Mouse (Mus musculus) midbrain, embryonic 13.5 days (tissue): Measurements from ENCODE around the gene Efcab11. TPM values are rescaled to one million over a fixed set of nuclear protein-coding genes. Genes with fewer than 3 reads are reported as not detected.

Experiments
- ATAC-seq: fragments of 200-750 bp; cut with Nextera tagmentation; 2 replicates; pipeline ENCODE4 v1.8.0; 2017; ENCODE audit warnings: mild to moderate bottlenecking, moderate TSS enrichment, moderate library complexity
- H3K27ac ChIP-seq: fragments of 300-500 bp; sonication (generic); 2 replicates; pipeline ENCODE4 v1.5.1; 2015; ENCODE audit warnings: inconsistent platforms, mild to moderate bottlenecking, moderate library complexity
- H3K27me3 ChIP-seq: fragments of 300-500 bp; sonication (generic); 2 replicates; pipeline ENCODE4 v1.6.1; 2015; ENCODE audit warnings: mild to moderate bottlenecking, inconsistent platforms
- H3K36me3 ChIP-seq: fragments of 300-500 bp; sonication (generic); 2 replicates; pipeline ENCODE4 v1.6.1; 2015; ENCODE audit warnings: mild to moderate bottlenecking, inconsistent platforms
- H3K4me1 ChIP-seq: fragments of 300-500 bp; sonication (generic); replicated peaks from 2 replicates; pipeline ENCODE4 v1.6.1; 2015; ENCODE audit warnings: inconsistent platforms
- H3K4me2 ChIP-seq: fragments of 300-500 bp; sonication (generic); replicated peaks from 2 replicates; pipeline ENCODE4 v1.6.1; 2015; ENCODE audit warnings: moderate library complexity, mild to moderate bottlenecking, inconsistent platforms
- H3K4me3 ChIP-seq: fragments of 300-500 bp; sonication (generic); replicated peaks from 2 replicates; pipeline ENCODE4 v1.5.1; 2015; ENCODE audit warnings: mild to moderate bottlenecking, inconsistent platforms
- H3K9ac ChIP-seq: fragments of 300-500 bp; sonication (generic); replicated peaks from 2 replicates; pipeline ENCODE4 v1.6.1; 2015; ENCODE audit warnings: mild to moderate bottlenecking, inconsistent platforms
- H3K9me3 ChIP-seq: fragments of 300-500 bp; sonication (generic); 2 replicates; pipeline ENCODE4 v1.6.1; 2016; ENCODE audit warnings: mild to moderate bottlenecking, inconsistent platforms
- WGBS: fragments of 180-500 bp; shearing (Covaris S2); methylation state at CpG from one replicate; pipeline ENCODE4 v1.1.7; 2015; 5-methylcytosine and 5-hydroxymethylcytosine counted together
- polyA plus RNA-seq: library from polyadenylated mRNA; unstranded; fragments of >200 nt; fragmentation: Nextera tagmentation; extraction: Ambion mirVana; gene quantifications from 2 replicates; pipeline ENCODE4 v1.2.1, GENCODE M21; 2015

The Efcab11 gene
- polyA plus RNA-seq, 1 experiment from 2014 or later = 10.3 TPM

DNA sequence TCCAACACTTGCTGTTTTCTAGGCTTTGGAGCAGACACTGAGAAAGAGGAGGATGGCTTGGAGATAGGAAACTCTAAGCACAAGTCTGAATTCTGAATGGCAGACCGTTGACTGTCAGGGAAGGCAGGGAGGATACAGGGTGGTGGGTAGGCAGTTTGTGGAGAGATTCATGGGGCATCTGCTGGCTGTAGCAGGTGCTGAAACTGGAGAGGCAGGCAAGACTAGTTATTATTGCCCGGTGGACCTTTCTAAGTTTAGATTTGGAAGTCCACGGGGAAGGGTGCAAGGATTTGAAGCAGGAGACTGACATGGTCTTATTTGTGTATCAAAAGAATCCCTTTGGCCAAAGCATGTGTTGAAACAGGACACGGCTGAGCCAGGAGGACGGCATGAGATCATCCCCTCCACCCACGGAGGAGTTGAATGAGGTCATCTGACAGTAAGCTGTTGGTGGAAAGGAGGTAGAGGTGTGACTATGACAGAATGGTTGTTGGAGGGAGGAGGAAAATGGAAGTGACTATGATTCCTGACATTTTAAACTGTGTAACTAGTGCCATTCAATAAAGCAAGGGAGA lies 197.7 kb downstream of the Efcab11 start:
- 70% methylated on average over 6 of the region's 6 CpGs for WGBS
- Histone ChIP-seq H3K4me1 (no peaks in the 10 kb centered on the region; the same call in 1 of the 2 replicates), H3K4me2 (no peak overlapping the region)

DNA sequence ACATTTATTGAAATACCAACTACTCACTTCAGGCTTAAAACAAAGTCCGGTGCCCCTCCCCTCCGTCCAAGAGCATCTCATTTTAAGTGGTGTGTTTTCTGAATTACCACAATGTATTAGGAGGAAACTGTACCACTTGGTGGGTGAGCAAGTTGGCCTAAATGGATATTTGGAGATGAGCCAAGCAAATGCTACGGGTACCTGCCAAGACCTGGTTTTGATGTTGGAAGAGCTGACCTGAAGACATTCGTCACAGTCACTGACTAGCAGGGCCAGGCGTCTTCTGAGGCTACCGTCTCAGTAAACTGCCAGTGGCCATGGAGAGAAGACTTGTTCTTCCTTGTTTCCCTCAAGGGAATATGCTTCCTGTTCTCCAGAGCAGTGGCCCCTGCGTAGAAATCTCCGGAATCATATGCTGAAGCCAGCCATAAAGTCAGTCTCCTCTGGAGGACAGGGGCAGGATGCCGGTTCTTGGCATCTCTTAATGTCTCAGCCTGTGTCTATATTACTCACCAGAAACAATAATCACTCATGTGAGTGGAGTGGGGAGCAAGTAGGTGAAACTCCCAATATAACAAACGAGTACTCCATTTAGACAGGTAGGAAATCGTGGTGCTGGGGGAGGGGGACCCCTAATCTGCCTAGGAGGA lies 198.7 kb downstream of the Efcab11 start:
- ATAC-seq = no peak
- Histone ChIP-seq H3K4me2 (no peak overlapping the region), H3K36me3 (no peaks in the 10 kb centered on the region), H3K9ac (no peak overlapping the region), H3K4me1 (no peaks in the 10 kb centered on the region; the same call in 1 of the 2 replicates), H3K27ac (no peak overlapping the region), H3K4me3 (no peak overlapping the region), H3K9me3 (no peaks in the 10 kb centered on the region), H3K27me3 (no peaks in the 10 kb centered on the region)
- 87% methylated on average over 11 of the region's 11 CpGs for WGBS

More for the DNA sequence above, 197.7 kb downstream of the Efcab11 start:
- Histone ChIP-seq H3K4me3 (no peak overlapping the region), H3K27me3 (no peaks in the 10 kb centered on the region), H3K9me3 (no peaks in the 10 kb centered on the region), H3K9ac (no peak overlapping the region), H3K27ac (no peak overlapping the region), H3K36me3 (no peaks in the 10 kb centered on the region)
- ATAC-seq = no peak

- Histone ChIP-seq H3K4me2 (no peak overlapping the region), H3K4me1 (no peaks in the 10 kb centered on the region; the same call in 1 of the 2 replicates), H3K9ac (no peak overlapping the region), H3K9me3 (no peaks in the 10 kb centered on the region), H3K27me3 (no peaks in the 10 kb centered on the region), H3K27ac (no peak overlapping the region), H3K4me3 (no peak overlapping the region), H3K36me3 (no peaks in the 10 kb centered on the region)
- WGBS = 22% methylated on average over 4 of the region's 4 CpGs
- ATAC-seq = no peak
These were observed 202.6 kb downstream of the Efcab11 start for GRCm38 (mm10) chr12:99681681-99682080.

- 0 out of 2 replicates have a peak overlapping the region, but pooled peaks have one; percentile 12 for H3K27ac ChIP-seq
- no peaks in the 10 kb centered on the region for H3K9me3 ChIP-seq
- H3K36me3 ChIP-seq = no peaks in the 10 kb centered on the region
- peaks cover 19% of the 10 kb centered on the region for H3K4me1 ChIP-seq
- no peak overlapping the region for H3K4me2 ChIP-seq
- WGBS = 68% methylated on average over 4 of the region's 4 CpGs
- no peak for ATAC-seq
- no peak overlapping the region for H3K4me3 ChIP-seq
- H3K9ac ChIP-seq = no peak overlapping the region
- H3K27me3 ChIP-seq = no peaks in the 10 kb centered on the region
These were observed 212.4 kb downstream of the Efcab11 start for GRCm38 (mm10) chr12:99671866-99672191.

DNA sequence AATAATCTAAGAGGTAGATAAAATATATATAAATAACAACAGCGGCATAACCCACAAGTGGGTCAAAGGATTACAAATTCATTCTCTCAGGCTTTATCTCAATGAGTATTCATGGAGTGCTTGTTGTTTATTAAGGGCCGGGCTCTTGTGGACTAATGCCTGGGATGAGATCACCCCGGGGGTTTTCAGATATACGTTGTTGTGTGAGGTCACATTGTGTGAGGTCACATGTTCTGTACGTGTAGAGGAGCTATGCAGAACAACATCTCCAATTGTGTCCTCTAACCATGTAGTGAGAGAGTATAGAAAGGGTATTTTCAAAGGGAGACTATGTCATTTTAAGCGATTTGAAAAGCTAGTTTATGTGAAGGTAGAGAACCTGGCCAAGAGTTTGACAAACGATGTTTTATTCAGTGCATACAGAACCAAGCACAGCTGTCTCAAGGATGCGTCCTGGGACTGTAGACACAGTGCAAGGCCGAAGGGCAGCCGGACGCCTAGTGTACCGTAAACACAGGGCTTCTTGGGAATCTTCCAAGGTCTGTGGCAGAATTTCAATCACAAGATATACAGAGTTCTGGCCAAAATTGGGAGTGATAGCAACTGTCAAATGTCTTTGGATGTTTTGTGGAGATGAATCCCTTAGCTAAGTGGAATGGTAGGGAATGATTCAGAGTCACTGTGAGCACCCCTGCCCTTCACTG lies 212.9 kb downstream of the Efcab11 start:
- peaks cover 19% of the 10 kb centered on the region for H3K4me1 ChIP-seq
- H3K27ac ChIP-seq = 0 out of 2 replicates have a peak overlapping the region, but pooled peaks have one; percentile 12
- no peaks in the 10 kb centered on the region for H3K36me3 ChIP-seq
- H3K4me3 ChIP-seq = no peak overlapping the region
- no peak; the same call in 1 of the 2 replicates for ATAC-seq
- 66% methylated on average over 12 of the region's 12 CpGs for WGBS
- H3K9ac ChIP-seq = no peak overlapping the region
- no peak overlapping the region for H3K4me2 ChIP-seq
- H3K9me3 ChIP-seq = no peaks in the 10 kb centered on the region
- H3K27me3 ChIP-seq = no peaks in the 10 kb centered on the region

DNA sequence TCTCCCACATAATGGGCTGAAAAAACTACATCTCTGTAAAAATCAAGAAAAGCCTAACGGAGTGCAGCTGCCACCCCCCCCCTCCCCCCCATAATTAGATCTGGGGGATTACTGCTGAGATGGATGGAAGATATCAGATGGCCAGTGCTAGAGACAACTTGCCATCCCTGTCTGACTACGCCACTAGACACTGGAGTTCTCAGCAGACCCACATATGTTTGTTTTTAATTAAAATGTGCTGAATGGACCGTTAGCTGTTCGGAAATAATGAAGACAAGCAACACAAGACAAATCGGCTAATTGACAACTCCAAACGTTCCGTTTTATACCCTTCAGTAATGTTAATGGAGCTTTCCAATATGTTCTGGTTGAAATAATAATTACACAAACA lies 213.5 kb downstream of the Efcab11 start:
- H3K4me3 ChIP-seq = no peak overlapping the region
- peaks cover 19% of the 10 kb centered on the region for H3K4me1 ChIP-seq
- whole genome bisulfite sequencing = 56% methylated on average over 7 of the region's 7 CpGs
- no peaks in the 10 kb centered on the region for H3K27me3 ChIP-seq
- H3K27ac ChIP-seq = peak overlapping the region; percentile 44; the same call in 1 of the 2 replicates
- no peaks in the 10 kb centered on the region for H3K36me3 ChIP-seq
- ATAC-seq = peak; percentile 64
- no peaks in the 10 kb centered on the region for H3K9me3 ChIP-seq
- no peak overlapping the region for H3K9ac ChIP-seq
- H3K4me2 ChIP-seq = peak overlapping the region; percentile 25

DNA sequence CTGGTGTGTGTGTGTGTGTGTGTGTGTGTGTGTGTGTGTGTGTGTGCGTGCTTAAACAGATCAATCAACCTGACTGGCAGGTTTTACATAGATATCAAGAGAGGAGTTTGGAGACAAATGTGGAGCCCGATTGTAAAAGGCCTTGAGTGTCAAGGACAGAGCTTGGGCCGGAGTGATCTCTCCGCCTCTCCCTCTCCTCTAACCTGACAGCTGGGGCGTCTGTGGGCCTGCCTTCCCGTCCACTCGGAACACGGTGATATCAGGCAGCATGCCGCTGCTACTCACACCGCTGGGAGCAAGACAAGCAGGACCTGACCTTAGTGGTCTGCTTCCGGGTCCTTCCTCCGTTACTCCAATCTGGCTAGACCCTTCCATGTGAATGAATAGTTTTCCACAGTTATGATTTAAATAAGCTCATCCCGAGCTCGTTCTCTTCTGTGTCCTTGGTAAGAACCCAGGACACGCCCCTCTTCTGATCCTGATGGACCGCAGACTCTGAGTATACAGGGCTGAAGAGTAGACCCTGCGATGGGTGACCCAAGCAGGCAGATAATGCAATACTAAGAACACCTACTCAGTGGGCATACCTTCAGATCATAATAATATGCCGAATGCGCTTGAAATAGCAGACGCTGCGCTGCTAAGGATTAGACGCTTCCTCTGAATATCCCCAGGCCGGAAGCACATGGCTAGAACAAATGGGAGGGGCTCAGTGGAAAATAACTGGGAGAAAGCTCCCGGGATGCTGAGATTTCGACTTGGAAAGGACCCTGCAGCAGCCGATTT lies 214.1 kb downstream of the Efcab11 start:
- no peaks in the 10 kb centered on the region for H3K9me3 ChIP-seq
- peak; percentile 71 for ATAC-seq
- 66% methylated on average over 26 of the region's 26 CpGs for WGBS
- H3K27me3 ChIP-seq = no peaks in the 10 kb centered on the region
- H3K36me3 ChIP-seq = no peaks in the 10 kb centered on the region
- peak overlapping the region; percentile 44; the same call in 1 of the 2 replicates for H3K27ac ChIP-seq
- H3K9ac ChIP-seq = no peak overlapping the region
- no peak overlapping the region for H3K4me3 ChIP-seq
- peaks cover 19% of the 10 kb centered on the region for H3K4me1 ChIP-seq
- peak overlapping the region; percentile 25 for H3K4me2 ChIP-seq

- WGBS = 87% methylated on average over 19 of the region's 19 CpGs
- Histone ChIP-seq H3K4me1 (peaks cover 9% of the 10 kb centered on the region), H3K4me2 (no peak overlapping the region), H3K36me3 (no peaks in the 10 kb centered on the region), H3K9me3 (no peaks in the 10 kb centered on the region), H3K27ac (no peak overlapping the region), H3K27me3 (no peaks in the 10 kb centered on the region), H3K4me3 (no peak overlapping the region), H3K9ac (no peak overlapping the region)
- ATAC-seq = no peak
These were observed 229.0 kb downstream of the Efcab11 start for GRCm38 (mm10) chr12:99654991-99655880.

DNA sequence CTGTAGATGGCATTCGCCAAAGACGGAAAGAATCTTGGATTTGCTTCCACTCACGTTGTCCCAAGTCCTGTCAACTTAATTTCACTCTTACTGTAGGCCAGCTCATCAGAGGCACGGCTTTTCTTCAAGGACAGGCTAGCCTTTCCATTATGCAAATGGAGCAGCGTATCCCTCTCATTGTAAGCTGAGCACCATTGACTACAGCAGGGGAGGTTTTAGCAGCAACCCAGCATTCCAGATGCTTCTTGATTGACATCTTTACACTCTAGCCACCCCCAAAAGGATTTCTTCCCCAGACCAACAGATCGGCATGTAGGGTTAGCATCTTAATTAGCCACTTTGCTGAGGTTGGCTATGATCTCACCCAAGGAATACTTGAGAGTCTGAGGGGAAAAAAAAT lies 231.8 kb downstream of the Efcab11 start:
- no peaks in the 10 kb centered on the region for H3K27me3 ChIP-seq
- H3K36me3 ChIP-seq = no peaks in the 10 kb centered on the region
- no peak overlapping the region for H3K9ac ChIP-seq
- no peak overlapping the region for H3K4me2 ChIP-seq
- no peak overlapping the region for H3K4me3 ChIP-seq
- peaks cover 9% of the 10 kb centered on the region for H3K4me1 ChIP-seq
- peak; percentile 60; the same call in 1 of the 2 replicates for ATAC-seq
- 29% methylated on average over 6 of the region's 6 CpGs for WGBS
- no peak overlapping the region for H3K27ac ChIP-seq
- H3K9me3 ChIP-seq = no peaks in the 10 kb centered on the region

DNA sequence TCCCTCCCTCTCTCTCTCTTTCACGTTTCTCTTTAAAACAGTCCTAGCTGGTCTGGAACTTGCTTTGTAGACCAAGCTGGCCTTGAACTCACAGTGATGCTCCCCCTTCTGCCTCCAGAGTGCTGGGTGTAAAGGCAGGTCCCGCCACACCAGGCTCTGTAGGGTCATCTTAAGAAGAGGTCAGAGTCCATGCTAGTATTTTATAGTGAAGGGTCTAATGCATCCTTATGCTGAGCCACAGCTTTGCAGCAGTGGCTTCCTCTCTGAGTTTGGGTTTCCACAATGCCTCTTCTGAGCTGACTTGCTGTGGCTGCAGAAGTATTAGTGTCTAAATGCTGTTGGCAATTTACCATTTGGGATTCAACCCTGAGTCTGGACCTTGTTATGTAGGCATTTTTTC lies 234.5 kb downstream of the Efcab11 start:
- WGBS = 63% methylated on average over 2 of the region's 2 CpGs
- Histone ChIP-seq H3K4me1 (peaks cover 9% of the 10 kb centered on the region), H3K9me3 (peaks cover 5% of the 10 kb centered on the region), H3K9ac (no peak overlapping the region), H3K27ac (no peak overlapping the region), H3K36me3 (no peaks in the 10 kb centered on the region), H3K4me2 (no peak overlapping the region), H3K4me3 (no peak overlapping the region), H3K27me3 (no peaks in the 10 kb centered on the region)
- no peak for ATAC-seq

DNA sequence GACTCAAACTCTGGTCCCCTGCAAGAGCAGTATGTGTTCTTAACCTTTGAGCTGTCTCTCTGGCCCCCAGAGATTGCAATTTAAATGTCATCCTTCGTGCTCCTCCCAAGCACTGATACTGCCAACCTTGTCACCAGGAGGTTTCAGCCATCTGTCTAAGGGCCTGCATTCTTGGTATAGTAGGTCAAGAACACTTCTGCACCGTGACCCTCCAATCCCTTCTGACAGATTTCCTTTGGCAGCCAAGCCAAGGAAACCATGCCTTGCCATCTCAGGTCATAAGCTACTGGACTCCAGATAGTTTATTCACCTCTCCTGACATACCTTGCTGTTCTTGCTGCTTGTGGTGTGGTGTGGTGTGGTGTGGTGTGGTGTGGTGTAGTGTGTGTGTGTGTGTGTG lies 235.5 kb downstream of the Efcab11 start:
- 87% methylated on average over 2 of the region's 2 CpGs for WGBS
- H3K4me2 ChIP-seq = no peak overlapping the region
- H3K27me3 ChIP-seq = no peaks in the 10 kb centered on the region

More for the DNA sequence above, 235.5 kb downstream of the Efcab11 start:
- Histone ChIP-seq H3K4me3 (no peak overlapping the region), H3K27ac (no peak overlapping the region), H3K36me3 (no peaks in the 10 kb centered on the region), H3K9me3 (peaks cover 9% of the 10 kb centered on the region), H3K9ac (no peak overlapping the region), H3K4me1 (peaks cover 9% of the 10 kb centered on the region)
- no peak for ATAC-seq
